12 mouse cellular contexts compared by ENCODE assay signal in genomic region chr7:75755861-75756449, GRCm38 (mm10).
DNase-seq lines count a peak whose midpoint lies in the region; ATAC-seq and TF ChIP-seq lines count a peak whose summit lies in the region.
"Had no signal": no experiment of that assay in that cellular context is flagged by ENCODE, and none has a peak within 500 bp of the region (broad histone marks: within the 10 kb centered on the region; RNA-seq: fewer than 3 reads in every experiment).

No protein-coding gene starts in this region.

- H3K9me3 ChIP-seq in liver, embryonic 13.5 days (replicated peaks), result no peaks in the 10 kb centered on the region
- no peaks in the 10 kb centered on the region for H3K9me3 ChIP-seq in forebrain, embryonic 13.5 days (replicated peaks)
- H3K9me3 ChIP-seq in kidney, postnatal 0 days (replicated peaks; ENCODE audit: low read length), result no peaks in the 10 kb centered on the region
- H3K9me3 ChIP-seq in neural tube, embryonic 15.5 days (replicated peaks), result no peaks in the 10 kb centered on the region
- no peaks in the 10 kb centered on the region for H3K9me3 ChIP-seq in intestine, embryonic 16.5 days (ENCODE audit: control insufficient read depth, low read length)

- ATAC-seq in liver, embryonic 13.5 days (ENCODE audit: low read depth), result no peak
- peak; percentile 78 for ATAC-seq in forebrain, embryonic 13.5 days
- ATAC-seq in kidney, postnatal 0 days (replicated peaks; ENCODE audit: low FRiP score, low read depth), result no peak
- peak; percentile 80; the same call in 1 of the 2 replicates for ATAC-seq in neural tube, embryonic 15.5 days (ENCODE audit: low FRiP score)
- ATAC-seq in intestine, embryonic 16.5 days, result no peak

- no peak overlapping the region for H3K4me2 ChIP-seq in liver, embryonic 13.5 days
- no peak overlapping the region for H3K4me2 ChIP-seq in forebrain, embryonic 13.5 days
- no peak overlapping the region for H3K4me2 ChIP-seq in kidney, postnatal 0 days (ENCODE audit: low read length)
- no peak overlapping the region for H3K4me2 ChIP-seq in neural tube, embryonic 15.5 days
- no peak overlapping the region for H3K4me2 ChIP-seq in intestine, embryonic 16.5 days (ENCODE audit: low read depth, low read length)

- 92% methylated on average over 8 of the region's 8 CpGs for WGBS in liver, embryonic 13.5 days (ENCODE audit: insufficient replicate concordance)
- 32% methylated on average over 8 of the region's 8 CpGs for whole genome bisulfite sequencing in forebrain, embryonic 13.5 days
- WGBS in kidney, postnatal 0 days, result 92% methylated on average over 8 of the region's 8 CpGs
- WGBS in neural tube, embryonic 15.5 days, result 58% methylated on average over 8 of the region's 8 CpGs
- 89% methylated on average over 8 of the region's 8 CpGs for WGBS in intestine, embryonic 16.5 days

- peaks cover 46% of the 10 kb centered on the region for H3K36me3 ChIP-seq in liver, embryonic 13.5 days
- peaks cover 9% of the 10 kb centered on the region; the same call in 1 of the 2 replicates for H3K36me3 ChIP-seq in forebrain, embryonic 13.5 days (ENCODE audit: poor library complexity, severe bottlenecking)
- peaks cover 7% of the 10 kb centered on the region; the same call in 1 of the 2 replicates for H3K36me3 ChIP-seq in kidney, postnatal 0 days (ENCODE audit: insufficient read depth, low read length)
- H3K36me3 ChIP-seq in neural tube, embryonic 15.5 days, result no peaks in the 10 kb centered on the region
- H3K36me3 ChIP-seq in intestine, embryonic 16.5 days (ENCODE audit: control insufficient read depth, insufficient read depth, low read length), result peaks cover 5% of the 10 kb centered on the region; the same call in 1 of the 2 replicates

- no peak overlapping the region for H3K9ac ChIP-seq in liver, embryonic 13.5 days
- H3K9ac ChIP-seq in forebrain, embryonic 13.5 days, result no peak overlapping the region
- no peak overlapping the region for H3K9ac ChIP-seq in kidney, postnatal 0 days (ENCODE audit: low read depth, low read length)
- no peak overlapping the region for H3K9ac ChIP-seq in neural tube, embryonic 15.5 days (replicated peaks)
- no peak overlapping the region for H3K9ac ChIP-seq in intestine, embryonic 16.5 days (ENCODE audit: low read depth, low read length)

- H3K4me1 ChIP-seq in liver, embryonic 13.5 days (replicated peaks), result peaks cover 57% of the 10 kb centered on the region
- peaks cover 16% of the 10 kb centered on the region for H3K4me1 ChIP-seq in forebrain, embryonic 13.5 days
- no peaks in the 10 kb centered on the region for H3K4me1 ChIP-seq in kidney, postnatal 0 days (replicated peaks; ENCODE audit: insufficient read depth, low read length)
- H3K4me1 ChIP-seq in neural tube, embryonic 15.5 days, result peaks cover 22% of the 10 kb centered on the region
- peaks cover 2% of the 10 kb centered on the region; the same call in 1 of the 2 replicates for H3K4me1 ChIP-seq in intestine, embryonic 16.5 days (ENCODE audit: control insufficient read depth, insufficient read depth, low read length)

- no peak overlapping the region for H3K4me3 ChIP-seq in liver, embryonic 13.5 days (replicated peaks)
- no peak overlapping the region for H3K4me3 ChIP-seq in forebrain, embryonic 13.5 days
- no peak overlapping the region for H3K4me3 ChIP-seq in kidney, postnatal 0 days (replicated peaks; ENCODE audit: low read depth, low read length)
- no peak overlapping the region for H3K4me3 ChIP-seq in neural tube, embryonic 15.5 days (replicated peaks)
- no peak overlapping the region for H3K4me3 ChIP-seq in intestine, embryonic 16.5 days (ENCODE audit: low read length)

- 0 out of 2 replicates have a peak overlapping the region, but pooled peaks have one; percentile 9 for H3K27ac ChIP-seq in liver, embryonic 13.5 days
- H3K27ac ChIP-seq in forebrain, embryonic 13.5 days, result no peak overlapping the region; the same call in 1 of the 2 replicates
- 0 out of 2 replicates have a peak overlapping the region, but pooled peaks have one; percentile 25 for H3K27ac ChIP-seq in kidney, postnatal 0 days
- peak overlapping the region; percentile 76 for H3K27ac ChIP-seq in neural tube, embryonic 15.5 days (replicated peaks)
- H3K27ac ChIP-seq in intestine, embryonic 16.5 days (ENCODE audit: low read length), result no peak overlapping the region
- H3K27ac ChIP-seq: stomach, postnatal 0 days had no signal

- no peaks in the 10 kb centered on the region for H3K27me3 ChIP-seq in liver, embryonic 13.5 days
- H3K27me3 ChIP-seq in forebrain, embryonic 13.5 days, result no peaks in the 10 kb centered on the region
- H3K27me3 ChIP-seq in kidney, postnatal 0 days (ENCODE audit: insufficient read depth, low read length), result no peaks in the 10 kb centered on the region
- no peaks in the 10 kb centered on the region for H3K27me3 ChIP-seq in neural tube, embryonic 15.5 days (replicated peaks)
- H3K27me3 ChIP-seq in intestine, embryonic 16.5 days (replicated peaks; ENCODE audit: control insufficient read depth, insufficient read depth, low read length), result no peaks in the 10 kb centered on the region
- H3K27me3 ChIP-seq: CH12.LX had no signal

- DNase-seq in liver, embryonic 13.5 days, result no peak
- DNase-seq in liver, result no peak
- no peak for DNase-seq in kidney, postnatal 0 days (ENCODE audit: low spot score)
- no peak for DNase-seq in cerebellum, adult 9-10 months
- DNase-seq in c-Kit-positive CD71-positive TER-119-positive erythroid progenitor cells, embryonic 14.5 days (ENCODE audit: low spot score), result no peak
- DNase-seq: cerebellum, adult 8-10 months; heart, postnatal 14 days had no signal

- no peak for TF ChIP-seq CTCF in kidney, postnatal 0 days (IDR thresholded peaks at IDR 0.05; ENCODE audit: low read depth)

Comparison
In these comparisons a context has a peak if more than half of its experiments do, and no peak if none do; other contexts are left out.
1. ATAC-seq: peak in forebrain, embryonic 13.5 days (single experiment) and neural tube, embryonic 15.5 days (single experiment); none in liver, embryonic 13.5 days (single experiment), kidney, postnatal 0 days (single experiment) and intestine, embryonic 16.5 days (single experiment).
2. H3K27ac ChIP-seq: peak in liver, embryonic 13.5 days (single experiment), kidney, postnatal 0 days (single experiment) and neural tube, embryonic 15.5 days (single experiment); none in forebrain, embryonic 13.5 days (single experiment) and intestine, embryonic 16.5 days (single experiment).